Mouse (Mus musculus): ENCODE data around the gene Tob2.

Gene Tob2

DNA sequence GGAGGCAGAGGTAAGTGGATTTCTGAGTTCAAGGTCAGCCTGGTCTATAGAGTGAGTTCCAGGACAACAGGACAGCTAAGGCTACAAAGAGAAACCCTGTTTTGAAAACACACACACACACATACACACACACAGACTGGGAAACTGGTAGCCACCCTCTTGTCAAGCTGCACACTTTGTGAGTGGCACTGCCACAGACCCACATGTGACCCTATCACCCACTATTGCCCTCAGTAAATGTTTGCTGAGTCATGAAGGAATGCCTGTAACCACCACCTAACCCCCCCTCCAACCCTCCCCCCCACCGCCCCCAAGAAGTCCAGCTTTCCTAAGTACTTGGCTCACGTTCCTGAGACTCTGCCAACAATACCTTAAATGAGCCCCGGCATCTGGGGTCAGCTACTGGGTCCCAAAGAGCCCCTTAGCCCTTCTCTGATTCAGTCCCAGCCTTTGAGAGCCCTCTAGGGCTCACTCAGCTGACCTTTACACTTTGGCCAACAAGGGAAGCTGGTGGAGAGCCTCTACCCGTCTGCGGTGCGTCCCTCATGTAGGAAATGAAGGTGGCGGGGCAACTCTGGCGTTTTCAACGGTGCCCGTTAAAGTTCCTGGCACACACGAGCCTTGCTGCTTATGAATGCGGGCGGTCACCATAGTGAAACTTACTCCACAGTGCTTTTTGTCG is 19.9 kb downstream of the Tob2 start:
- no peak for DNase-seq (ENCODE audit: low read depth, low spot score)

- DNase-seq (ENCODE audit: low read depth, low spot score) = no peak
Observed at GRCm38 (mm10) chr15:81836966-81837920, 21.4 kb downstream of the Tob2 start.

DNA sequence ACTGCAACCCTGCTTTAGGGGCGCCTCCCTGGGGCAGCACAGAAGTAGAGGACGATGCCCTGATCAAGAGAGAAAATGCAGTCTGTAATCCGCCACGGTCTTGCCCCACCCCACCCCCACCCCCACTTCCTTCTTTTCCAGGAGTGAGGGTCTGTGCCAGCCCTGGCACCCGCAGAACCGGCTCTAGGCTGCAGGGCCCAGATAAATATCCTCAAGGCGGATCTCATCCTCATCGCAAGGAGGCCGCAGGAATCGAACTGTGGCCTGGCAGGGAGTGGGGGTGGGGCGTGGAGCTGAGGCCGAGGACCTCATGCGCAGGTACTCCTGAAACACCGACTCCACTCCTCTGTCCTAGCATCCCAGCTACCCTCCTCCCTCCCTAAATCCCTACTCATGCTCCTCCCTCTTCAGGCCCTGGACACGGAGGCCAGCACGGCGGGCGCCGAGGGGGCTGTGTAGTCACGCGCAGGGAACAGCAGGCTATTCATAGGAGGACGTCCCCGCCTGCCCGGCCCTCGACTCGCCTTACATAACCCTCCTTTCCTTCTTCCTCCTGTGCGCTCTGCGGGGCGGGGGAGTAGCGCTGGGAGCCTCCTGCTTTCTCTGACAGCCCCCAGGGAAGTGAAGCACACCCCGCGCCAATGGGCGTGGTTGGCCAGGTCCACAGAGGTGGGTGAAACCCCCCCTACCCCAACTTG is 22.3 kb downstream of the Tob2 start:
- DNase-seq (ENCODE audit: low read depth, low spot score) = peak; percentile 72

- no peak for DNase-seq (ENCODE audit: low read depth, low spot score)
Observed at GRCm38 (mm10) chr15:81835007-81835880, 23.4 kb downstream of the Tob2 start.

- no peak for DNase-seq (ENCODE audit: low read depth, low spot score)
Observed at GRCm38 (mm10) chr15:81834171-81834841, 24.3 kb downstream of the Tob2 start.

GRCm38 (mm10) chr15:81833481-81833880 is 25.1 kb downstream of the Tob2 start:
- DNase-seq (ENCODE audit: low read depth, low spot score) = no peak

GRCm38 (mm10) chr15:81832219-81832618 is 26.4 kb downstream of the Tob2 start:
- DNase-seq (ENCODE audit: low read depth, low spot score) = no peak

DNA sequence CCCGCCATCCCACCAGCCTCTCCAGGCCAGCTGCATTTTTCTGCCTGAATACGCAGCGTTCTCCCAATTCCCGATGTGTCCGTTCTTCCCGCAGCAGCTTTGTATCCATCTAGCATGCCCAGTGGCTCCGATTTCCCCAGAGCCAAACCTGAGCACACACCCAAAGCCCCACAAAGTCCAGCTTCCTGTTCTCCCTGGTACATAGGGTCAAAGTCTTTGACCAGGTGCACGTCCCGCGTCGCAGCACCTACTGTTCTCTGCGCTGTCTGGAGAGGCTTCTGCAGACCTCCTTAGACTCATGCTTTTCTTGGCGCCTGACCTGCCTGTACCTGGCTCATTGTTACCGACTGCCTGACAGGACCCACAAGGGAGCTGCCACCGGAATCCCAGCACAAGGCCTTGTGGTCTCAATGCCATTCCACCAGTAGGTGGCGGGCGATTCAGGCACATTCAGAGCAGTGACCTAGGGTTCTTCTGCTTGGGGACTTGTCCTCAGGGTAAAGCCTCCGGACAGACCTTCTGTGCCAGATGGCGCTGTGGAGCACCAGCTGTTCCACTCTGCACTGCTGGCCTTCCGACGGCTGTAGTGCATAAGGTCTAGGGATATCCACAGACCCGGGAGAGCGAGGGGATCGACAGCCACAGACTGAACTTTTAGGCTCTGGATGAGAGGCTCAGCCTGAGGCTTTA is 27.3 kb downstream of the Tob2 start:
- DNase-seq (ENCODE audit: low read depth, low spot score) = peak; percentile 93

GRCm38 (mm10) chr15:81830530-81830929 is 28.1 kb downstream of the Tob2 start:
- DNase-seq (ENCODE audit: low read depth, low spot score) = no peak

- DNase-seq (ENCODE audit: low read depth, low spot score) = no peak
Observed at GRCm38 (mm10) chr15:81829208-81829580, 29.4 kb downstream of the Tob2 start.

DNA sequence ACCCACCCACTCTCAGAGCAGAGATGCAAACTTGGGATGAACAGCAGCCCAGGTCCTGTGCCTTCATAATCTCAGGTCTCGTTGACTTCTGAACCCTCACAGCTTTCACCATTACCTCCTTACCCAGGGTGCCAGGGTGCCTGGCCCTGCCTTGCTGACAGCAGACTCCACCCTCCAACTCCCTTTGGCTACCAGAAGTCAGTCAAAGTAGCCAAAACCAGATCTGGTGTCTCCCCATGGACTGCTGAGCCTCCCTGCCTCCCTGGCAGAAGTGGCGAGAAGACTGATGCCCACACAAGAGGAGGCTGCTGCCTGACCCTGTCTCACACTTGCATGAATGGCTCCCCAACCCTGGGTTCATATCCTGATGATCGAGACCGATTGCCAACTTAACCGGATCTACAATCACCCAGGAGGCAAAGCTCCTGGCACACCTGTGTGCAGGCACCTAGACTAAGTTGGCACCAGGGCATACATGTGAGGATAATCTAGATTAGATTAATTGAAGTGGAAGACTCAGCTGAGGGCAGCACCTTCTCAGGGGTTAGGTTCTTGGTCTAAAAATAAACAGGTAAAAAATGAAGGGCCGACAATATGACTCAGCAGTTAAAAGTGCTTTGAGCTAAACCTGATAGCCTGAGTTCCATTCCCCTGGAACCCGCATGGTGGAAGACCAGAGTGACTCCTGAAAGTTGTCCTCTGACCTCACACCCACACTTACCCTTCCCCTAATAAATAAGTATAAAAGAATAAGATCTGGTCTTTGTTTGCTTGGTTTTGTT is 30.0 kb downstream of the Tob2 start:
- no peak for DNase-seq (ENCODE audit: low read depth, low spot score)

DNA sequence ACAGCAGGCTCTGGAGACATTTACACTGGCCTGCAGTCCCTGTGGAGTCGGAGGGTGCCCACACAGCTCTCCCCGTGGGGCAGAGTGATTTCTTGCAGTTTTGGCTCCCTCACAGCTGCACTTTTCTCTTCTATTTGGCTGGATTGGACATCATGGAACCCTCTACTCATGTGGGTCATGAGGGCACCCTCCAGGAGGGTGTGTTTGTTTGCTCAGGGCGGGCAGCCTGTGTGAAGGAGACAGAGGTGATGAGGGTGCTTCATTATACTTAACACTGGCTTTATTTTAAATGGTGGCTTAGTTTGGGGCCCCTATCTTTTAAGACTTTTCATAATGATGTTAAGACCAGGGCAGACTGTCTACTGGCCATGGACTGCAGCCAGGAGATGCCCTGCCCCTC is 33.8 kb downstream of the Tob2 start:
- no peak for DNase-seq (ENCODE audit: low read depth, low spot score)

GRCm38 (mm10) chr15:81822631-81823030 is 36.0 kb downstream of the Tob2 start:
- no peak for DNase-seq (ENCODE audit: low read depth, low spot score)

DNA sequence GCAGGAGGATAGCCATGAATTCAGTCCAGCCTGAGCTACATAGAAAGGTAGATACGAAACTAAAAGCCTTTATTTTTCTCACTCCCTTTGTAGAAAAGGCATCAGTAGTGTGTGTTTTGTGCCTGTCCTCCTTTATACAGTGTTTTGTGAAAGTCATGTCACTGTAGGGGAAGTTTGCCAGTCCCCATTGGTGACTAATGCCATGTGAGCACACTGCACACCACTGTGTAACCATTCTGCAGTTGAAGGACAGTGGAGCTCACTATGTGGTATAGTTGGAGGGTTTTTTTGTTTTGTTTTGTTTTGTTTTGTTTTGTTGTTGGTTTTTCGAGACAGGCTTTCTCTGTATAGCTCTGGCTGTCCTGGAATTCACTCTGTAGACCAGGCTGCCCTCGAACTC is 40.2 kb downstream of the Tob2 start:
- no peak for DNase-seq (ENCODE audit: low read depth, low spot score)

DNA sequence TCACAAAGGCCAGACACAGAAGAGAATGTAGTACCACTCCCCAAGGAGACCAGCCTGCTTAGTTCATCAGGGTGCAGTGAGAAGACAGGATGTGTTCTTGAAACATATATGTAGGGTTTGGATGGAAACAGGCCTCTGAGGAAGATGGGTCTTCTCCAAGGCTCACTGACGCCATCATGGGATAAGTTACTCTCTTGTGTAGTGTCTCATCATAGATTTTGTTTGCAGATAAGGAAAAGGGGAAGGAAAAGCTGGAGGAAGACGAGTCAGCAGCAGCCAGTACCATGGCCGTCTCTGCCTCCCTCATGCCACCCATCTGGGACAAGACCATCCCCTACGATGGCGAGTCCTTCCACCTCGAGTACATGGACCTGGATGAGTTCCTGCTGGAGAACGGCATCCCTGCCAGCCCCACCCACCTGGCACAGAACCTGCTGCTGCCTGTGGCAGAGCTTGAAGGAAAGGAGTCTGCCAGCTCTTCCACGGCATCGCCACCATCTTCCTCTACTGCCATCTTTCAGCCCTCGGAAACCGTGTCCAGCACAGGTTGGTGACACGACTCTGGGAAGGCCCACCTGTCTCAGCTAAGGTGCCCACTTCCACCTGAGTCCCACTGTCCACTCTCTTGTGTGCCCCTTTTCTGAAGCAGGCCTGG is 43.8 kb downstream of the Tob2 start:
- DNase-seq (ENCODE audit: low read depth, low spot score) = no peak

- no peak for DNase-seq (ENCODE audit: low read depth, low spot score)
Observed at GRCm38 (mm10) chr15:81813986-81814705, 44.5 kb downstream of the Tob2 start.

- DNase-seq (ENCODE audit: low read depth, low spot score) = no peak
Observed at GRCm38 (mm10) chr15:81812696-81813631, 45.6 kb downstream of the Tob2 start.

Data from forelimb bud, embryonic 11.5 days (tissue).